Mouse (Mus musculus): ENCODE measurements around the gene Ppef2. TPM values are rescaled to one million over a fixed set of nuclear protein-coding genes. Genes with fewer than 3 reads are reported as not detected.

Ppef2 gene
- not detected in 2 replicates for polyA plus RNA-seq (2015; fragmentation: Nextera tagmentation; extraction: Ambion mirVana)

GRCm38 (mm10) chr5:92256218-92256617 lies at the start of gene Ppef2:
Gene Ppef2 (minus strand): TSS chr5:92256278.

GRCm38 (mm10) chr5:92277437-92278394 lies 21.6 kb upstream of the Ppef2 start, which contains the start of gene Naaa:
Gene Naaa (minus strand): TSS chr5:92278170.

GRCm38 (mm10) chr5:92215308-92215707 lies 40.8 kb downstream of the Ppef2 start, which contains the start of gene U90926:
Gene U90926 (minus strand): TSS chr5:92215408.

Other genes starting within 250 kb of the Ppef2 start
- 4.1 and 5.8 TPM in 2 replicates for gene Cdkl2, start 212.4 kb downstream of the Ppef2 start, polyA plus RNA-seq (2015; fragmentation: Nextera tagmentation; extraction: Ambion mirVana)
- gene G3bp2, start 172.6 kb downstream of the Ppef2 start, polyA plus RNA-seq (2015; fragmentation: Nextera tagmentation; extraction: Ambion mirVana), result 141 and 156 TPM in 2 replicates
- 31.2 and 37.4 TPM in 2 replicates for gene Uso1, start 118.3 kb downstream of the Ppef2 start, polyA plus RNA-seq (2015; fragmentation: Nextera tagmentation; extraction: Ambion mirVana)
- not detected in 2 replicates for gene U90926, start 40.9 kb downstream of the Ppef2 start, polyA plus RNA-seq (2015; fragmentation: Nextera tagmentation; extraction: Ambion mirVana)
- gene Naaa, start 21.9 kb upstream of the Ppef2 start, polyA plus RNA-seq (2015; fragmentation: Nextera tagmentation; extraction: Ambion mirVana), result 8.3 and 10.1 TPM in 2 replicates
- 21.9 and 22.3 TPM in 2 replicates for gene Sdad1, start 54.2 kb upstream of the Ppef2 start, polyA plus RNA-seq (2015; fragmentation: Nextera tagmentation; extraction: Ambion mirVana)
- gene Cxcl9, start 71.8 kb upstream of the Ppef2 start, polyA plus RNA-seq (2015; fragmentation: Nextera tagmentation; extraction: Ambion mirVana), result 0.04 TPM in 1 of 2 replicates, not detected in the other
- gene Art3, start 75.5 kb upstream of the Ppef2 start, polyA plus RNA-seq (2015; fragmentation: Nextera tagmentation; extraction: Ambion mirVana), result 188 and 200 TPM in 2 replicates
- gene Cxcl10, start 92.6 kb upstream of the Ppef2 start, polyA plus RNA-seq (2015; fragmentation: Nextera tagmentation; extraction: Ambion mirVana), result 0.15 and 0.58 TPM in 2 replicates
- 26.4 and 28.1 TPM in 2 replicates for gene Nup54, start 178.9 kb upstream of the Ppef2 start, polyA plus RNA-seq (2015; fragmentation: Nextera tagmentation; extraction: Ambion mirVana)